Mouse (Mus musculus): ENCODE results near the gene Lpp. TPM values are rescaled to one million over a fixed set of nuclear protein-coding genes. Genes with fewer than 3 reads are reported as not detected.

Gene Lpp
- total and polyA plus RNA-seq, 2 experiments from 2014 or later, result 8.4 to 13.1 TPM

- WGBS, result 83% methylated on average over 7 of the region's 7 CpGs
- TF ChIP-seq CTCF (IDR thresholded peaks at IDR 0.05; ENCODE audit: low read depth), result no peak
Measured at GRCm38 (mm10) chr16:24860445-24860844, 467.1 kb downstream of the Lpp start.

GRCm38 (mm10) chr16:24861374-24861773, 468.1 kb downstream of the Lpp start:
- Histone ChIP-seq H3K4me1 (ENCODE audit: insufficient read depth, low read length) (no peaks in the 10 kb centered on the region), H3K36me3 (ENCODE audit: insufficient read depth, low read length) (no peaks in the 10 kb centered on the region), H3K4me2 (ENCODE audit: low read depth, low read length) (no peak overlapping the region), H3K27ac (no peak overlapping the region), H3K27me3 (ENCODE audit: insufficient read depth, low read length) (no peaks in the 10 kb centered on the region), H3K9ac (replicated peaks; ENCODE audit: low read length) (no peak overlapping the region), H3K9me3 (ENCODE audit: low read length) (no peaks in the 10 kb centered on the region), H3K4me3 (ENCODE audit: low read length) (no peak overlapping the region)
- no peak for TF ChIP-seq CTCF (IDR thresholded peaks at IDR 0.05; ENCODE audit: low read depth)
- no peak for DNase-seq (ENCODE audit: low spot score)
- WGBS, result 82% methylated on average over 5 of the region's 5 CpGs
- ATAC-seq, result no peak

More at GRCm38 (mm10) chr16:24860445-24860844, 467.1 kb downstream of the Lpp start:
- Histone ChIP-seq H3K36me3 (ENCODE audit: insufficient read depth, low read length) (no peaks in the 10 kb centered on the region), H3K4me3 (ENCODE audit: low read length) (no peak overlapping the region), H3K9ac (replicated peaks; ENCODE audit: low read length) (no peak overlapping the region), H3K4me1 (ENCODE audit: insufficient read depth, low read length) (no peaks in the 10 kb centered on the region), H3K9me3 (ENCODE audit: low read length) (no peaks in the 10 kb centered on the region), H3K27ac (no peak overlapping the region), H3K27me3 (ENCODE audit: insufficient read depth, low read length) (no peaks in the 10 kb centered on the region), H3K4me2 (ENCODE audit: low read depth, low read length) (no peak overlapping the region)
- DNase-seq (ENCODE audit: low spot score) (no peak), ATAC-seq (no peak)

- 73% methylated on average over 4 of the region's 4 CpGs for WGBS
- peak; percentile 59 for DNase-seq (ENCODE audit: low spot score)
Measured at GRCm38 (mm10) chr16:24874235-24874634, 480.9 kb downstream of the Lpp start.

GRCm38 (mm10) chr16:24875661-24876060, 482.4 kb downstream of the Lpp start:
- H3K27ac ChIP-seq, result no peak overlapping the region
- H3K9ac ChIP-seq (replicated peaks; ENCODE audit: low read length), result no peak overlapping the region
- H3K27me3 ChIP-seq (ENCODE audit: insufficient read depth, low read length), result no peaks in the 10 kb centered on the region
- no peaks in the 10 kb centered on the region for H3K9me3 ChIP-seq (ENCODE audit: low read length)
- no peak overlapping the region for H3K4me3 ChIP-seq (ENCODE audit: low read length)
- no peak for DNase-seq (ENCODE audit: low spot score)
- TF ChIP-seq CTCF (IDR thresholded peaks at IDR 0.05; ENCODE audit: low read depth), result no peak
- WGBS, result 47% methylated on average over 1 of the region's 1 CpGs
- H3K4me2 ChIP-seq (ENCODE audit: low read depth, low read length), result no peak overlapping the region
- H3K4me1 ChIP-seq (ENCODE audit: insufficient read depth, low read length), result 0 out of 2 replicates have a peak, but pooled peaks cover under 1% of the 10 kb centered on the region
- ATAC-seq, result no peak
- no peaks in the 10 kb centered on the region for H3K36me3 ChIP-seq (ENCODE audit: insufficient read depth, low read length)

More at GRCm38 (mm10) chr16:24874235-24874634, 480.9 kb downstream of the Lpp start:
- H3K27me3 ChIP-seq (ENCODE audit: insufficient read depth, low read length), result no peaks in the 10 kb centered on the region
- no peaks in the 10 kb centered on the region for H3K4me1 ChIP-seq (ENCODE audit: insufficient read depth, low read length)
- H3K9ac ChIP-seq (replicated peaks; ENCODE audit: low read length), result no peak overlapping the region
- TF ChIP-seq CTCF (IDR thresholded peaks at IDR 0.05; ENCODE audit: low read depth), result peak; percentile 44; the same call in 1 of the 2 replicates
- no peaks in the 10 kb centered on the region for H3K36me3 ChIP-seq (ENCODE audit: insufficient read depth, low read length)
- no peak overlapping the region for H3K4me2 ChIP-seq (ENCODE audit: low read depth, low read length)
- H3K27ac ChIP-seq, result no peak overlapping the region
- H3K9me3 ChIP-seq (ENCODE audit: low read length), result no peaks in the 10 kb centered on the region
- H3K4me3 ChIP-seq (ENCODE audit: low read length), result no peak overlapping the region
- no peak for ATAC-seq

- H3K9me3 ChIP-seq (ENCODE audit: low read length), result no peaks in the 10 kb centered on the region
- H3K36me3 ChIP-seq (ENCODE audit: insufficient read depth, low read length), result no peaks in the 10 kb centered on the region
- DNase-seq (ENCODE audit: low spot score) (no peak), ATAC-seq (no peak)
- H3K27ac ChIP-seq, result no peak overlapping the region
- TF ChIP-seq CTCF (IDR thresholded peaks at IDR 0.05; ENCODE audit: low read depth), result no peak
- H3K4me2 ChIP-seq (ENCODE audit: low read depth, low read length), result no peak overlapping the region
- H3K4me3 ChIP-seq (ENCODE audit: low read length), result no peak overlapping the region
- H3K4me1 ChIP-seq (ENCODE audit: insufficient read depth, low read length), result 0 out of 2 replicates have a peak, but pooled peaks cover 3% of the 10 kb centered on the region
- H3K9ac ChIP-seq (replicated peaks; ENCODE audit: low read length), result no peak overlapping the region
- no peaks in the 10 kb centered on the region for H3K27me3 ChIP-seq (ENCODE audit: insufficient read depth, low read length)
- WGBS, result 87% methylated on average over 4 of the region's 4 CpGs
Measured at GRCm38 (mm10) chr16:24878977-24879376, 485.7 kb downstream of the Lpp start.

GRCm38 (mm10) chr16:24880698-24881097, 487.4 kb downstream of the Lpp start:
- TF ChIP-seq CTCF (IDR thresholded peaks at IDR 0.05; ENCODE audit: low read depth), result no peak
- DNase-seq (ENCODE audit: low spot score), result peak; percentile 17
- H3K27me3 ChIP-seq (ENCODE audit: insufficient read depth, low read length), result no peaks in the 10 kb centered on the region
- no peak overlapping the region for H3K9ac ChIP-seq (replicated peaks; ENCODE audit: low read length)
- 29% methylated on average over 8 of the region's 8 CpGs for WGBS
- H3K27ac ChIP-seq, result no peak overlapping the region
- H3K4me3 ChIP-seq (ENCODE audit: low read length), result no peak overlapping the region
- H3K9me3 ChIP-seq (ENCODE audit: low read length), result no peaks in the 10 kb centered on the region
- H3K36me3 ChIP-seq (ENCODE audit: insufficient read depth, low read length), result no peaks in the 10 kb centered on the region
- H3K4me2 ChIP-seq (ENCODE audit: low read depth, low read length), result no peak overlapping the region
- 0 out of 2 replicates have a peak, but pooled peaks cover 3% of the 10 kb centered on the region for H3K4me1 ChIP-seq (ENCODE audit: insufficient read depth, low read length)
- ATAC-seq, result no peak

GRCm38 (mm10) chr16:24881981-24882775, 488.9 kb downstream of the Lpp start:
- TF ChIP-seq CTCF (IDR thresholded peaks at IDR 0.05; ENCODE audit: low read depth), result no peak
- Histone ChIP-seq H3K9me3 (ENCODE audit: low read length) (no peaks in the 10 kb centered on the region), H3K36me3 (ENCODE audit: insufficient read depth, low read length) (no peaks in the 10 kb centered on the region), H3K4me2 (ENCODE audit: low read depth, low read length) (no peak overlapping the region), H3K9ac (replicated peaks; ENCODE audit: low read length) (no peak overlapping the region), H3K4me3 (ENCODE audit: low read length) (no peak overlapping the region), H3K27me3 (ENCODE audit: insufficient read depth, low read length) (no peaks in the 10 kb centered on the region), H3K4me1 (ENCODE audit: insufficient read depth, low read length) (0 out of 2 replicates have a peak, but pooled peaks cover 3% of the 10 kb centered on the region), H3K27ac (no peak overlapping the region)
- WGBS, result 88% methylated on average over 3 of the region's 3 CpGs
- DNase-seq (ENCODE audit: low spot score), result no peak
- ATAC-seq, result no peak

Measured in hindbrain, postnatal 0 days (tissue).